Mouse (Mus musculus) MEL (cell line): ENCODE data around the gene Mcat. TPM values are rescaled to one million over a fixed set of nuclear protein-coding genes. Genes with fewer than 3 reads are reported as not detected.
A peak's percentile ranks its signal among the peaks of the same experiment; 100 is the strongest.

Source experiments
- DNase-seq: peaks from one replicate; pipeline ENCODE4 v3.0.0; 2011; ENCODE audit warnings: low read depth, low spot score
- H3K27ac ChIP-seq: 2 replicates; pipeline ENCODE4 v1.5.1; 2012; ENCODE audit warnings: low read depth, mild to moderate bottlenecking, control low read depth, low read length, moderate library complexity; ENCODE audit not compliant: control insufficient read depth
- H3K27me3 ChIP-seq, 2 experiments: fragments of 150-350 bp in 1 of 2; sonication (generic) in 1 of 2; 2 replicates each; pipeline ENCODE4 v1.6.1; 2012; ENCODE audit warnings: low read length in 2 of 2, mild to moderate bottlenecking in 2 of 2, improper control_type of control experiment in 1 of 2, moderate library complexity in 1 of 2; ENCODE audit not compliant: insufficient read depth in 2 of 2, control insufficient read depth in 1 of 2
- H3K36me3 ChIP-seq, 2 experiments: 2 replicates each; pipeline ENCODE4 v1.6.1; 2012 to 2014; ENCODE audit warnings: low read length in 2 of 2, improper control_type of control experiment in 1 of 2, inconsistent platforms in 1 of 2, mild to moderate bottlenecking in 1 of 2; ENCODE audit not compliant: insufficient read depth in 2 of 2, control insufficient read depth in 1 of 2
- H3K4me1 ChIP-seq, 2 experiments: fragments of 150-350 bp in 1 of 2; sonication (generic) in 1 of 2; 2 replicates each; pipeline ENCODE4 v1.6.1; 2012; ENCODE audit warnings: low read length in 2 of 2, improper control_type of control experiment in 1 of 2, mild to moderate bottlenecking in 1 of 2; ENCODE audit not compliant: insufficient read depth in 2 of 2, control insufficient read depth in 1 of 2
- H3K4me3 ChIP-seq, 2 experiments: fragments of 150-350 bp in 1 of 2; sonication (generic) in 1 of 2; 2 replicates each; pipeline ENCODE4 v1.5.1; 2012; ENCODE audit warnings: low read depth in 2 of 2, low read length in 2 of 2, mild to moderate bottlenecking in 2 of 2, moderate library complexity in 2 of 2, control low read depth in 1 of 2, improper control_type of control experiment in 1 of 2; ENCODE audit not compliant: control insufficient read depth in 1 of 2, insufficient read depth in 1 of 2
- H3K79me2 ChIP-seq: 2 replicates; pipeline ENCODE4 v1.6.1; 2012; ENCODE audit warnings: mild to moderate bottlenecking, low read length, moderate library complexity; ENCODE audit not compliant: control insufficient read depth, poor library complexity, insufficient read depth
- H3K9ac ChIP-seq: 2 replicates; pipeline ENCODE4 v1.6.1; 2012; ENCODE audit warnings: low read depth, mild to moderate bottlenecking, control low read depth, low read length, moderate library complexity; ENCODE audit not compliant: control insufficient read depth, poor library complexity, severe bottlenecking
- H3K9me3 ChIP-seq: fragments of 150-350 bp; sonication (generic); replicated peaks from 2 replicates; pipeline ENCODE4 v1.6.1; 2012; ENCODE audit warnings: mild to moderate bottlenecking, low read length, improper control_type of control experiment, moderate library complexity; ENCODE audit not compliant: insufficient read depth
- BHLHE40 ChIP-seq: IDR thresholded peaks from 2 replicates; pipeline ENCODE4 v1.6.1; 2012; ENCODE audit warnings: low read depth, mild to moderate bottlenecking, inconsistent platforms, low read length, improper control_type of control experiment, borderline replicate concordance
- CHD1 ChIP-seq: IDR thresholded peaks from 2 replicates; pipeline ENCODE4 v1.6.1; 2012; ENCODE audit warnings: low read depth, mild to moderate bottlenecking, inconsistent platforms, low read length, improper control_type of control experiment
- CHD2 ChIP-seq: IDR thresholded peaks from 2 replicates; pipeline ENCODE4 v1.6.1; 2011; ENCODE audit warnings: low read length, improper control_type of control experiment
- E2F4 ChIP-seq: IDR thresholded peaks from 2 replicates; pipeline ENCODE4 v1.6.1; 2011; ENCODE audit warnings: low read depth, low read length, improper control_type of control experiment, borderline replicate concordance
- EP300 ChIP-seq, 2 experiments: IDR thresholded peaks; 2 replicates each; pipeline ENCODE4 v1.6.1; 2011; ENCODE audit warnings: improper control_type of control experiment in 2 of 2, low read length in 2 of 2, low read depth in 1 of 2, mild to moderate bottlenecking in 1 of 2
- ETS1 ChIP-seq: IDR thresholded peaks from 2 replicates; pipeline ENCODE4 v1.6.1; 2012; ENCODE audit warnings: low read depth, mild to moderate bottlenecking, inconsistent platforms, low read length, improper control_type of control experiment, moderate library complexity
- GATA1 ChIP-seq: IDR thresholded peaks from 2 replicates; pipeline ENCODE4 v1.6.1; 2011; ENCODE audit warnings: low read depth, low read length, improper control_type of control experiment
- HCFC1 ChIP-seq: IDR thresholded peaks from 2 replicates; pipeline ENCODE4 v1.6.1; 2012; ENCODE audit warnings: low read depth, mild to moderate bottlenecking, inconsistent platforms, low read length, improper control_type of control experiment, moderate library complexity
- JUND ChIP-seq: IDR thresholded peaks from 2 replicates; pipeline ENCODE4 v1.6.1; 2011; ENCODE audit warnings: low read depth, mild to moderate bottlenecking, improper control_type of control experiment, low read length
- MAX ChIP-seq: IDR thresholded peaks from 2 replicates; pipeline ENCODE4 v1.6.1; 2011; ENCODE audit warnings: low read length, improper control_type of control experiment
- MAZ ChIP-seq: IDR thresholded peaks from 2 replicates; pipeline ENCODE4 v1.6.1; 2012; ENCODE audit warnings: low read depth, mild to moderate bottlenecking, inconsistent platforms, low read length, improper control_type of control experiment
- MEF2A ChIP-seq: IDR thresholded peaks from 2 replicates; pipeline ENCODE4 v1.6.1; 2014; ENCODE audit warnings: low read depth, mild to moderate bottlenecking, inconsistent platforms, low read length, improper control_type of control experiment; ENCODE audit not compliant: poor library complexity, insufficient replicate concordance, severe bottlenecking; ENCODE audit errors: extremely low read depth
- MYC ChIP-seq: IDR thresholded peaks from 2 replicates; pipeline ENCODE4 v1.6.1; 2011; ENCODE audit warnings: low read depth, mild to moderate bottlenecking, low read length, improper control_type of control experiment, moderate library complexity
- NRF1 ChIP-seq: IDR thresholded peaks from 2 replicates; pipeline ENCODE4 v1.6.1; 2014; ENCODE audit warnings: low read depth, mild to moderate bottlenecking, inconsistent platforms, low read length, improper control_type of control experiment, moderate library complexity; ENCODE audit not compliant: poor library complexity, insufficient read depth, severe bottlenecking
- SIN3A ChIP-seq: IDR thresholded peaks from 2 replicates; pipeline ENCODE4 v1.6.1; 2012; ENCODE audit warnings: low read length, improper control_type of control experiment, inconsistent platforms
- TAL1 ChIP-seq: IDR thresholded peaks from 2 replicates; pipeline ENCODE4 v1.6.1; 2012; ENCODE audit warnings: mild to moderate bottlenecking, inconsistent platforms, low read length, moderate library complexity, mixed read lengths
- UBTF ChIP-seq: IDR thresholded peaks from 2 replicates; pipeline ENCODE4 v1.6.1; 2012; ENCODE audit warnings: low read depth, mild to moderate bottlenecking, inconsistent platforms, low read length, improper control_type of control experiment, moderate library complexity, borderline replicate concordance; ENCODE audit not compliant: insufficient read depth
- ZKSCAN1 ChIP-seq: IDR thresholded peaks from 2 replicates; pipeline ENCODE4 v1.6.1; 2012; ENCODE audit warnings: low read depth, mild to moderate bottlenecking, inconsistent platforms, low read length, improper control_type of control experiment, moderate library complexity
- polyA plus RNA-seq, 2 experiments: library from polyadenylated mRNA; stranded (reverse) in 1 of 2; unstranded in 1 of 2; fragments of >175 nt in 1 of 2; fragments of >200 nt in 1 of 2; gene quantifications; 2 replicates each; pipeline versions ENCODE4 v1.2.1 to v1.2.4; 2012; ENCODE audit warnings: low replicate concordance in 2 of 2, low read depth in 1 of 2; ENCODE audit not compliant: insufficient read length in 2 of 2, insufficient read depth in 1 of 2, missing spikeins in 1 of 2
- total RNA-seq: library from RNA; depleted of rRNA; stranded (reverse); fragments of 300-350 nt; gene quantifications from 2 replicates; pipeline ENCODE4 v1.2.3, GENCODE M21; 2012

Gene Mcat
- total and polyA plus RNA-seq, 3 experiments, result 28.8 to 35.9 TPM; not detected in 1

GRCm38 (mm10) chr15:83567728-83568127 is 4.1 kb upstream of the Mcat start:
- Histone ChIP-seq H3K27ac (no peak overlapping the region), H3K27me3 (no peaks in the 10 kb centered on the region), H3K36me3 (peaks cover 0 to 8% of the 10 kb centered on the region in 2 experiments; a peak in 2 of 4 replicates), H3K9ac (no peak overlapping the region), H3K4me1 (peaks cover 3 to 26% of the 10 kb centered on the region in 2 experiments; a peak in 3 of 4 replicates), H3K9me3 (no peaks in the 10 kb centered on the region), H3K79me2 (peaks cover 2% of the 10 kb centered on the region; the same call in 1 of the 2 replicates), H3K4me3 (no peak overlapping the region)
- no peak for TF ChIP-seq ETS1
- TF ChIP-seq TAL1, result 0 out of 2 replicates have a peak, but pooled peaks have one; percentile 2
- no peak for TF ChIP-seq EP300 (IDR thresholded peaks at IDR 0.05; ENCODE audit: low read depth in 1 of 2, low read length in 2 of 2)
- DNase-seq, result no peak

GRCm38 (mm10) chr15:83566006-83566405 is 2.4 kb upstream of the Mcat start:
- Histone ChIP-seq H3K27ac (peak overlapping the region; percentile 35; the same call in 1 of the 2 replicates), H3K79me2 (peaks cover 2% of the 10 kb centered on the region; the same call in 1 of the 2 replicates), H3K27me3 (no peaks in the 10 kb centered on the region), H3K9me3 (no peaks in the 10 kb centered on the region), H3K36me3 (peaks cover 0 to 11% of the 10 kb centered on the region in 2 experiments; a peak in 2 of 4 replicates), H3K4me3 (no peak overlapping the region), H3K9ac (no peak overlapping the region; the same call in 1 of the 2 replicates), H3K4me1 (peaks cover 7 to 36% of the 10 kb centered on the region in 2 experiments)
- DNase-seq, result no peak
- TF ChIP-seq MAX, result no peak
- no peak for TF ChIP-seq GATA1
- TF ChIP-seq UBTF, result no peak
- TF ChIP-seq CHD2, result no peak
- no peak for TF ChIP-seq HCFC1
- TF ChIP-seq ZKSCAN1, result no peak
- TF ChIP-seq NRF1, result no peak
- no peak for TF ChIP-seq TAL1
- TF ChIP-seq E2F4, result no peak
- TF ChIP-seq JUND, result no peak
- TF ChIP-seq BHLHE40, result no peak
- TF ChIP-seq MEF2A, result no peak
- TF ChIP-seq SIN3A, result no peak
- TF ChIP-seq MYC, result no peak
- no peak for TF ChIP-seq MAZ
- TF ChIP-seq EP300 (IDR thresholded peaks at IDR 0.05; ENCODE audit: low read depth in 1 of 2, low read length in 2 of 2), result no peak
- no peak for TF ChIP-seq CHD1
